Mouse (Mus musculus) CD8-positive naive resting alpha-beta T cell, adult 2 months (primary cell): ENCODE results near the gene Gm8994.

ENCODE experiments used
- DNase-seq, 2 experiments: peaks; one replicate each; pipeline ENCODE4 v3.0.0; 2022; ENCODE audit warnings: low read depth in 2 of 2, low spot score in 2 of 2

Gm8994 gene

GRCm38 (mm10) chr6:136358471-136358870 is 31.1 kb downstream of the Gm8994 start:
- no peak for DNase-seq

GRCm38 (mm10) chr6:136363313-136363712 is 36.0 kb downstream of the Gm8994 start:
- DNase-seq = no peak

GRCm38 (mm10) chr6:136364008-136364407 is 36.7 kb downstream of the Gm8994 start:
- DNase-seq = no peak

- DNase-seq = no peak
These were observed 37.2 kb downstream of the Gm8994 start for GRCm38 (mm10) chr6:136364430-136365098.

- DNase-seq = no peak
These were observed 48.8 kb downstream of the Gm8994 start for GRCm38 (mm10) chr6:136376097-136376496.
